Mouse (Mus musculus) embryonic facial prominence, embryonic 11.5 days (tissue): ENCODE results near the gene Ebf1. TPM values are rescaled to one million over a fixed set of nuclear protein-coding genes. Genes with fewer than 3 reads are reported as not detected.
A peak's percentile ranks its signal among the peaks of the same experiment; 100 is the strongest.

Experiments used
- ATAC-seq: fragments of 200-750 bp; cut with Nextera tagmentation; replicated peaks from 2 replicates; pipeline ENCODE4 v1.8.0; 2017; ENCODE audit warnings: low read depth; ENCODE audit not compliant: insufficient number of reproducible peaks, low FRiP score, low TSS enrichment
- DNase-seq: peaks from one replicate; pipeline ENCODE4 v3.0.0-alpha.2; 2015; ENCODE audit warnings: low spot score
- H3K27ac ChIP-seq: fragments of 300-500 bp; sonication (generic); replicated peaks from 2 replicates; pipeline ENCODE4 v1.5.1; 2014; ENCODE audit warnings: mild to moderate bottlenecking, low read depth, low read length, control low read depth
- H3K27me3 ChIP-seq: fragments of 300-500 bp; sonication (generic); 2 replicates; pipeline ENCODE4 v1.6.1; 2014; ENCODE audit warnings: mild to moderate bottlenecking, low read length, moderate library complexity, mixed read lengths; ENCODE audit not compliant: control insufficient read depth, insufficient read depth
- H3K36me3 ChIP-seq: fragments of 300-500 bp; sonication (generic); replicated peaks from 2 replicates; pipeline ENCODE4 v1.6.1; 2014; ENCODE audit warnings: low read depth, mild to moderate bottlenecking, low read length, moderate library complexity, mixed read lengths; ENCODE audit not compliant: control insufficient read depth, insufficient read depth
- H3K4me1 ChIP-seq: fragments of 300-500 bp; sonication (generic); 2 replicates; pipeline ENCODE4 v1.6.1; 2014; ENCODE audit warnings: low read length, mixed read lengths; ENCODE audit not compliant: control insufficient read depth, insufficient read depth
- H3K4me2 ChIP-seq: fragments of 300-500 bp; sonication (generic); 2 replicates; pipeline ENCODE4 v1.6.1; 2014; ENCODE audit warnings: low read depth, mild to moderate bottlenecking, control low read depth, low read length, moderate library complexity
- H3K4me3 ChIP-seq: fragments of 300-500 bp; sonication (generic); 2 replicates; pipeline ENCODE4 v1.5.1; 2014; ENCODE audit warnings: low read depth, low read length, control low read depth
- H3K9ac ChIP-seq: fragments of 300-500 bp; sonication (generic); replicated peaks from 2 replicates; pipeline ENCODE4 v1.6.1; 2014; ENCODE audit warnings: mild to moderate bottlenecking, control low read depth, low read length
- H3K9me3 ChIP-seq: fragments of 300-500 bp; sonication (generic); replicated peaks from 2 replicates; pipeline ENCODE4 v1.6.1; 2016; ENCODE audit warnings: mild to moderate bottlenecking, low read length, inconsistent platforms, mixed read lengths; ENCODE audit not compliant: control insufficient read depth
- WGBS: fragments of 180-500 bp; shearing (Covaris S2); extraction: QIAGEN DNeasy Blood & Tissue Kit; methylation state at CpG from one replicate; pipeline ENCODE4 v1.1.7; 2014; 5-methylcytosine and 5-hydroxymethylcytosine counted together
- polyA plus RNA-seq: library from polyadenylated mRNA; unstranded; fragments of >200 nt; fragmentation: Nextera tagmentation; extraction: Ambion mirVana; gene quantifications from 2 replicates; pipeline ENCODE4 v1.2.1, GENCODE M21; 2014

Gene Ebf1
- polyA plus RNA-seq, 1 experiment from 2014 or later, result 47.9 TPM

GRCm38 (mm10) chr11:44761128-44761996, 144.2 kb downstream of the Ebf1 start:
- no peak overlapping the region for H3K4me3 ChIP-seq
- no peak overlapping the region for H3K9ac ChIP-seq
- no peaks in the 10 kb centered on the region for H3K27me3 ChIP-seq
- H3K27ac ChIP-seq, result no peak overlapping the region
- H3K36me3 ChIP-seq, result no peaks in the 10 kb centered on the region
- no peaks in the 10 kb centered on the region for H3K9me3 ChIP-seq
- H3K4me2 ChIP-seq, result peak overlapping the region; percentile 39
- 9% methylated on average over 20 of the region's 20 CpGs for WGBS
- no peak for ATAC-seq
- H3K4me1 ChIP-seq, result no peaks in the 10 kb centered on the region; the same call in 1 of the 2 replicates
- no peak for DNase-seq

GRCm38 (mm10) chr11:44763992-44764835, 147.1 kb downstream of the Ebf1 start:
- DNase-seq (no peak), ATAC-seq (no peak)
- Histone ChIP-seq H3K27me3 (no peaks in the 10 kb centered on the region), H3K4me1 (no peaks in the 10 kb centered on the region; the same call in 1 of the 2 replicates), H3K4me2 (no peak overlapping the region), H3K9me3 (no peaks in the 10 kb centered on the region), H3K27ac (no peak overlapping the region), H3K9ac (no peak overlapping the region), H3K36me3 (no peaks in the 10 kb centered on the region), H3K4me3 (no peak overlapping the region)
- 76% methylated on average over 7 of the region's 7 CpGs for WGBS

- H3K9me3 ChIP-seq, result no peaks in the 10 kb centered on the region
- WGBS, result 63% methylated on average over 11 of the region's 11 CpGs
- no peak for ATAC-seq
- H3K4me2 ChIP-seq, result no peak overlapping the region
- no peaks in the 10 kb centered on the region for H3K27me3 ChIP-seq
- no peak for DNase-seq
- H3K36me3 ChIP-seq, result no peaks in the 10 kb centered on the region
- no peak overlapping the region for H3K27ac ChIP-seq
- H3K9ac ChIP-seq, result no peak overlapping the region
- no peaks in the 10 kb centered on the region; the same call in 1 of the 2 replicates for H3K4me1 ChIP-seq
- no peak overlapping the region for H3K4me3 ChIP-seq
These were observed 147.9 kb downstream of the Ebf1 start for GRCm38 (mm10) chr11:44764988-44765387.

GRCm38 (mm10) chr11:44766246-44766645, 149.1 kb downstream of the Ebf1 start:
- no peak overlapping the region for H3K4me3 ChIP-seq
- H3K9ac ChIP-seq, result no peak overlapping the region
- H3K9me3 ChIP-seq, result no peaks in the 10 kb centered on the region
- 47% methylated on average over 5 of the region's 5 CpGs for WGBS
- DNase-seq (peak; percentile 72), ATAC-seq (no peak)
- no peaks in the 10 kb centered on the region for H3K36me3 ChIP-seq
- H3K27ac ChIP-seq, result no peak overlapping the region
- H3K27me3 ChIP-seq, result no peaks in the 10 kb centered on the region
- no peaks in the 10 kb centered on the region; the same call in 1 of the 2 replicates for H3K4me1 ChIP-seq
- no peak overlapping the region for H3K4me2 ChIP-seq

- no peak overlapping the region for H3K4me2 ChIP-seq
- ATAC-seq (no peak), DNase-seq (peak; percentile 42)
- no peaks in the 10 kb centered on the region for H3K36me3 ChIP-seq
- WGBS, result 9% methylated on average over 3 of the region's 3 CpGs
- H3K27ac ChIP-seq, result no peak overlapping the region
- H3K4me1 ChIP-seq, result no peaks in the 10 kb centered on the region
- no peaks in the 10 kb centered on the region for H3K27me3 ChIP-seq
- H3K9me3 ChIP-seq, result no peaks in the 10 kb centered on the region
- H3K9ac ChIP-seq, result no peak overlapping the region
- no peak overlapping the region for H3K4me3 ChIP-seq
These were observed 150.2 kb downstream of the Ebf1 start for GRCm38 (mm10) chr11:44767322-44767721.

GRCm38 (mm10) chr11:44768346-44768745, 151.2 kb downstream of the Ebf1 start:
- Histone ChIP-seq H3K27me3 (no peaks in the 10 kb centered on the region), H3K9ac (no peak overlapping the region), H3K4me2 (no peak overlapping the region), H3K4me3 (no peak overlapping the region), H3K27ac (no peak overlapping the region), H3K4me1 (no peaks in the 10 kb centered on the region), H3K36me3 (no peaks in the 10 kb centered on the region), H3K9me3 (no peaks in the 10 kb centered on the region)
- no peak for ATAC-seq
- WGBS, result 81% methylated on average over 5 of the region's 5 CpGs
- no peak for DNase-seq

- H3K27me3 ChIP-seq, result no peaks in the 10 kb centered on the region
These were observed 154.0 kb downstream of the Ebf1 start for GRCm38 (mm10) chr11:44770989-44771564.

More at GRCm38 (mm10) chr11:44770989-44771564, 154.0 kb downstream of the Ebf1 start:
- Histone ChIP-seq H3K4me3 (no peak overlapping the region), H3K36me3 (no peaks in the 10 kb centered on the region), H3K27ac (no peak overlapping the region), H3K4me2 (no peak overlapping the region), H3K9me3 (no peaks in the 10 kb centered on the region), H3K9ac (no peak overlapping the region), H3K4me1 (no peaks in the 10 kb centered on the region)
- ATAC-seq (no peak), DNase-seq (no peak)
- WGBS, result 64% methylated on average over 11 of the region's 11 CpGs
